Mouse (Mus musculus): ENCODE measurements at regions not wholly inside any gene's neighbourhood (a gene's known extent, or its start where the extent isn't known, plus 50 kb on each side); places are given as distances from the start of the nearest gene placed in this dataset.
A peak's percentile ranks its signal among the peaks of the same experiment; 100 is the strongest.

- no peak for DNase-seq
- intact Hi-C loops (cut with DNase I) = no loop called here
These were observed 324.3 kb upstream of the Nr2f2 start for GRCm38 (mm10) chr7:70690845-70691244.

GRCm38 (mm10) chr7:70669065-70669464 lies 302.5 kb upstream of the Nr2f2 start:
- DNase-seq = no peak
- intact Hi-C loops (cut with DNase I) = no loop called here

GRCm38 (mm10) chr7:70660162-70660561 lies 293.6 kb upstream of the Nr2f2 start:
- intact Hi-C loops (cut with DNase I) = no loop called here
- no peak for DNase-seq

GRCm38 (mm10) chr7:70649760-70650377 lies 283.3 kb upstream of the Nr2f2 start:
- intact Hi-C loops (cut with DNase I) = no loop called here
- no peak for DNase-seq

GRCm38 (mm10) chr7:70646801-70647200 lies 280.3 kb upstream of the Nr2f2 start:
- no peak for DNase-seq
- intact Hi-C loops (cut with DNase I) = no loop called here

GRCm38 (mm10) chr7:70643694-70644301 lies 277.3 kb upstream of the Nr2f2 start:
- no peak for DNase-seq
- intact Hi-C loops (cut with DNase I) = no loop called here

- intact Hi-C loops (cut with DNase I) = no loop called here
- no peak for DNase-seq
These were observed 276.5 kb upstream of the Nr2f2 start for GRCm38 (mm10) chr7:70643055-70643454.

GRCm38 (mm10) chr7:70641217-70641616 lies 274.7 kb upstream of the Nr2f2 start:
- intact Hi-C loops (cut with DNase I) = no loop called here
- no peak for DNase-seq

- DNase-seq = no peak
- intact Hi-C loops (cut with DNase I) = no loop called here
These were observed 274.0 kb upstream of the Nr2f2 start for GRCm38 (mm10) chr7:70640574-70640973.

- DNase-seq = no peak
- intact Hi-C loops (cut with DNase I) = no loop called here
These were observed 271.6 kb upstream of the Nr2f2 start for GRCm38 (mm10) chr7:70638161-70638560.

- DNase-seq = no peak
- intact Hi-C loops (cut with DNase I) = no loop called here
These were observed 267.5 kb upstream of the Nr2f2 start for GRCm38 (mm10) chr7:70634016-70634415.

GRCm38 (mm10) chr7:70633577-70633976 lies 267.0 kb upstream of the Nr2f2 start:
- DNase-seq = peak in 1 of 2 experiments; percentile 22
- intact Hi-C loops (cut with DNase I) = no loop called here

GRCm38 (mm10) chr7:70625643-70626231 lies 259.2 kb upstream of the Nr2f2 start:
- intact Hi-C loops (cut with DNase I) = no loop called here
- peak in 1 of 2 experiments; percentile 17 for DNase-seq

- DNase-seq = peak; percentile 61 to 81
- intact Hi-C loops (cut with DNase I) = no loop called here
These were observed 258.4 kb upstream of the Nr2f2 start for GRCm38 (mm10) chr7:70624727-70625642.

GRCm38 (mm10) chr7:70624031-70624726 lies 257.6 kb upstream of the Nr2f2 start:
- peak; percentile 57 to 69 for DNase-seq
- intact Hi-C loops (cut with DNase I) = no loop called here

- intact Hi-C loops (cut with DNase I) = no loop called here
- no peak for DNase-seq
These were observed 252.9 kb upstream of the Nr2f2 start for GRCm38 (mm10) chr7:70619400-70619799.

GRCm38 (mm10) chr7:70618270-70618669 lies 251.7 kb upstream of the Nr2f2 start:
- intact Hi-C loops (cut with DNase I) = no loop called here
- no peak for DNase-seq

GRCm38 (mm10) chr7:70606511-70606910 lies 240.0 kb upstream of the Nr2f2 start:
- no peak for DNase-seq

GRCm38 (mm10) chr7:70604471-70605174 lies 238.1 kb upstream of the Nr2f2 start:
- no peak for DNase-seq
- intact Hi-C loops (cut with DNase I) = no loop called here

More at GRCm38 (mm10) chr7:70606511-70606910, 240.0 kb upstream of the Nr2f2 start:
- intact Hi-C loops (cut with DNase I) = no loop called here

- intact Hi-C loops (cut with DNase I) = no loop called here
- no peak for DNase-seq
These were observed 226.5 kb upstream of the Nr2f2 start for GRCm38 (mm10) chr7:70593027-70593426.
